Mouse (Mus musculus) spleen, postnatal 14 days (tissue): ENCODE data around the gene Tmem268.

Source experiments
- DNase-seq, 2 experiments: peaks; one replicate each; pipeline ENCODE4 v3.0.0; 2021 to 2022; ENCODE audit warnings: low spot score in 2 of 2

The Tmem268 gene

GRCm38 (mm10) chr4:63555111-63555510 lies 3.5 kb upstream of the Tmem268 start:
- DNase-seq = no peak

- no peak for DNase-seq
Measured at GRCm38 (mm10) chr4:63556665-63557064, 1.9 kb upstream of the Tmem268 start.

- no peak for DNase-seq
Measured at GRCm38 (mm10) chr4:63557124-63558059, 1.2 kb upstream of the Tmem268 start.

GRCm38 (mm10) chr4:63559127-63559697 lies 631 bp downstream of the Tmem268 start:
- DNase-seq = no peak

- no peak for DNase-seq
Measured at GRCm38 (mm10) chr4:63560079-63560478, 1.5 kb downstream of the Tmem268 start.

- DNase-seq = no peak
Measured at GRCm38 (mm10) chr4:63561861-63562675, 3.5 kb downstream of the Tmem268 start.

- no peak for DNase-seq
Measured at GRCm38 (mm10) chr4:63562742-63563141, 4.2 kb downstream of the Tmem268 start.

GRCm38 (mm10) chr4:63567712-63568390 lies 9.3 kb downstream of the Tmem268 start:
- DNase-seq = no peak

- DNase-seq = no peak
Measured at GRCm38 (mm10) chr4:63569322-63569721, 10.7 kb downstream of the Tmem268 start.

GRCm38 (mm10) chr4:63570208-63570781 lies 11.7 kb downstream of the Tmem268 start:
- no peak for DNase-seq

- no peak for DNase-seq
Measured at GRCm38 (mm10) chr4:63572621-63573020, 14.0 kb downstream of the Tmem268 start.

GRCm38 (mm10) chr4:63579649-63580048 lies 21.1 kb downstream of the Tmem268 start:
- no peak for DNase-seq

- DNase-seq = no peak
Measured at GRCm38 (mm10) chr4:63580078-63580477, 21.5 kb downstream of the Tmem268 start.

GRCm38 (mm10) chr4:63582580-63582979 lies 24.0 kb downstream of the Tmem268 start:
- no peak for DNase-seq

- DNase-seq = no peak
Measured at GRCm38 (mm10) chr4:63585216-63585615, 26.6 kb downstream of the Tmem268 start.

- no peak for DNase-seq
Measured at GRCm38 (mm10) chr4:63586240-63586639, 27.7 kb downstream of the Tmem268 start.

GRCm38 (mm10) chr4:63589987-63590386 lies 31.4 kb downstream of the Tmem268 start:
- no peak for DNase-seq

GRCm38 (mm10) chr4:63590538-63590937 lies 32.0 kb downstream of the Tmem268 start:
- DNase-seq = no peak

GRCm38 (mm10) chr4:63594459-63595110 lies 36.0 kb downstream of the Tmem268 start:
- DNase-seq = no peak

- DNase-seq = no peak
Measured at GRCm38 (mm10) chr4:63595259-63595658, 36.7 kb downstream of the Tmem268 start.

GRCm38 (mm10) chr4:63596010-63596409 lies 37.4 kb downstream of the Tmem268 start:
- DNase-seq = no peak
